Mouse (Mus musculus): Measurements from ENCODE around the gene Ehd4. TPM values are rescaled to one million over a fixed set of nuclear protein-coding genes. Genes with fewer than 3 reads are reported as not detected.

The Ehd4 gene
- polyA plus RNA-seq, 1 experiment: 24.4 TPM

DNA sequence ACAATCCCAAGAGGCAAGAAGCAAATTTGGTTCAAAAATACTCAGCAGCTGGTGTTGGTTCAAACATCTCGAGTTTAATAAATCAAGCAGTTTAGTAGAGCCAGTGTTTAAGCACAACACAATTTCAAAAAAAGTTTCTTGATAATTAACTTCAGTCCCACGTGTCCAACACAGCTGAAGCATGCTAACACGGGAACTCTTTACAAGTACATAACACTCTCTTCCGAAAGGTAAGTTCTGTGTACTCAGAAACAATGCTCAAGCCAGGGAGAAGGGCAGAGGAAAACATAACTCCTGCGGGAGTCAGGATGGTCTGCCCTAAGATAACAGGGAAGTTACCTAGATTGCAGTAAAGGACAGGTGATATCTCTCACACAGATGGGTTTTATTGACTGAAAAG, 12.1 kb downstream of the Ehd4 start:
- Histone ChIP-seq H3K9me3 (replicated peaks; ENCODE audit: control insufficient read depth, insufficient read depth, low read length, poor library complexity, severe bottlenecking) (no peaks in the 10 kb centered on the region), H3K9ac (ENCODE audit: low read depth, poor library complexity, severe bottlenecking) (no peak overlapping the region)
- TF ChIP-seq POLR2A (IDR thresholded peaks at IDR 0.05; ENCODE audit: insufficient read depth, low read length) (no peak), EP300 (IDR thresholded peaks at IDR 0.05; ENCODE audit: insufficient read depth, low read depth, low read length) (no peak), CTCF (IDR thresholded peaks at IDR 0.05; ENCODE audit: low read depth, low read length) (no peak)

DNA sequence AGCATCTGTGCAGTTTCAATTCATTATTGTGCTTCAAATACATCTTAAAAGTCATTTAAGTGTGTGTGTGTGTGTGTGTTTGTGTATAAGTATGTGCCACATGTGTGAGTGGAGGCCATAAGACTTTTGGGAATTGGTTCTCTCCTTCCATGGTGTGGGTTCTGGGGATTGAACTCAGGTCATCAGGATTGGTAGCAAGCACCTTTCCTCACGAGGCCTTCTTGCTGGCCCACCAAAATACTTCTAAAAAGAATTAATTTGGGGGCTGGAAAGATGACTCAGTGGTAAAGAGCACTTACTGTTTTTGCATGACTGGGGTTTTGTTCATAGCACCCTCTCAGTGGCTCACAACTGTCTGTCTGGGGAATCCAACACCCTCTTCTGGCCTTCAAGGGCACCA, 12.7 kb downstream of the Ehd4 start:
- no peaks in the 10 kb centered on the region for H3K9me3 ChIP-seq (replicated peaks; ENCODE audit: control insufficient read depth, insufficient read depth, low read length, poor library complexity, severe bottlenecking)
- H3K9ac ChIP-seq (ENCODE audit: low read depth, poor library complexity, severe bottlenecking): no peak overlapping the region
- H3K4me3 ChIP-seq (ENCODE audit: low read depth, low read length): no peak overlapping the region
- TF ChIP-seq POLR2A (IDR thresholded peaks at IDR 0.05; ENCODE audit: insufficient read depth, low read length): no peak
- no peak for TF ChIP-seq EP300 (IDR thresholded peaks at IDR 0.05; ENCODE audit: insufficient read depth, low read depth, low read length)
- no peak for TF ChIP-seq CTCF (IDR thresholded peaks at IDR 0.05; ENCODE audit: low read depth, low read length)
- no peak overlapping the region for H3K27ac ChIP-seq (ENCODE audit: insufficient read depth, low read length)
- H3K36me3 ChIP-seq (ENCODE audit: control insufficient read depth, insufficient read depth, low read length, poor library complexity, severe bottlenecking): no peaks in the 10 kb centered on the region; the same call in 1 of the 2 replicates
- no peaks in the 10 kb centered on the region for H3K4me1 ChIP-seq (ENCODE audit: control insufficient read depth, insufficient read depth, low read length)
- no peaks in the 10 kb centered on the region for H3K27me3 ChIP-seq (ENCODE audit: control insufficient read depth, insufficient read depth, low read length, poor library complexity, severe bottlenecking)

More for the DNA sequence above, 12.1 kb downstream of the Ehd4 start:
- H3K27ac ChIP-seq (ENCODE audit: insufficient read depth, low read length): no peak overlapping the region
- H3K27me3 ChIP-seq (ENCODE audit: control insufficient read depth, insufficient read depth, low read length, poor library complexity, severe bottlenecking): no peaks in the 10 kb centered on the region
- no peak overlapping the region for H3K4me3 ChIP-seq (ENCODE audit: low read depth, low read length)
- H3K4me1 ChIP-seq (ENCODE audit: control insufficient read depth, insufficient read depth, low read length): no peaks in the 10 kb centered on the region
- no peaks in the 10 kb centered on the region for H3K36me3 ChIP-seq (ENCODE audit: control insufficient read depth, insufficient read depth, low read length, poor library complexity, severe bottlenecking)

DNA sequence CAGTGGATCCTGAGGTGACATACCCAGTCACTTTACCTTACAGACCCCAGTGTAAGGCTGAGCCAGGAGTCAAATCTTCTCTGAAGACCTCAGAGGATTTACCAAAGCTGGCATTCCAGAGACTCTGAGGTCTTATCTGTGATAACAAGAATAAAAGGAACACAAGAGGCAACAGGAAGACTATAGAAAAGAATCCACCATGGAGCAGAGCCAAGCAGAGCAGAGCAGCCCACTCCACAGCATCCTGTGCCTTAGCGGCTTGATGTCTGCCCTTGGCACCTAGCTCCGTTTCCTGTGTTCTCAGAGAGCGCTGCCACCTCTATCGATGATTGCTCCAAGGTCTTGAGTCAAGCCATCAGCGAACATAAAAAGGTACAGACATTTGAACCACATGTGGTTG, 14.1 kb downstream of the Ehd4 start:
- H3K4me1 ChIP-seq (ENCODE audit: control insufficient read depth, insufficient read depth, low read length): no peaks in the 10 kb centered on the region
- H3K27ac ChIP-seq (ENCODE audit: insufficient read depth, low read length): no peak overlapping the region
- TF ChIP-seq POLR2A (IDR thresholded peaks at IDR 0.05; ENCODE audit: insufficient read depth, low read length) (no peak), EP300 (IDR thresholded peaks at IDR 0.05; ENCODE audit: insufficient read depth, low read depth, low read length) (no peak), CTCF (IDR thresholded peaks at IDR 0.05; ENCODE audit: low read depth, low read length) (no peak)
- no peaks in the 10 kb centered on the region for H3K27me3 ChIP-seq (ENCODE audit: control insufficient read depth, insufficient read depth, low read length, poor library complexity, severe bottlenecking)
- H3K9ac ChIP-seq (ENCODE audit: low read depth, poor library complexity, severe bottlenecking): no peak overlapping the region
- H3K9me3 ChIP-seq (replicated peaks; ENCODE audit: control insufficient read depth, insufficient read depth, low read length, poor library complexity, severe bottlenecking): no peaks in the 10 kb centered on the region
- no peak overlapping the region for H3K4me3 ChIP-seq (ENCODE audit: low read depth, low read length)
- H3K36me3 ChIP-seq (ENCODE audit: control insufficient read depth, insufficient read depth, low read length, poor library complexity, severe bottlenecking): peaks cover 2% of the 10 kb centered on the region; the same call in 1 of the 2 replicates

DNA sequence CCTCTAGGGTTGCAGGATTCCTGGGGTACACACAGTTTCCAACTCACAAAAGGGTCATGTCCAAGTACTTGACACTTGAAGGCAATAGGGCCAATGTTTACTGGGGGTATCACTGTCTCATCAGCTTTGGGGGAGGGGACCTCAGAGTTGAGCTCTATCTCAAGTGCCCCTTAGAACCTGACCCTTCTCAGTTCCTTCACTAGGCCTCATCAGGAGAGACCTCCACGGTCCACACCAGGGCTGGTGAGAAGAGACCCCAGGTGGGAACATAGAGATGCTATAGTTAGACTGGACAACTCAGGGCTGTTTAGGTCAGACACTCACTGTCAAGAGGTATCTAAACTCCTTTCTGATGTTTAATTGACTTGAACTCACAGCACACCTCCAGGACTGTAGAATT, 15.3 kb downstream of the Ehd4 start:
- no peak for TF ChIP-seq EP300 (IDR thresholded peaks at IDR 0.05; ENCODE audit: insufficient read depth, low read depth, low read length)
- TF ChIP-seq POLR2A (IDR thresholded peaks at IDR 0.05; ENCODE audit: insufficient read depth, low read length): no peak
- TF ChIP-seq CTCF (IDR thresholded peaks at IDR 0.05; ENCODE audit: low read depth, low read length): no peak
- Histone ChIP-seq H3K27ac (ENCODE audit: insufficient read depth, low read length) (no peak overlapping the region), H3K9me3 (replicated peaks; ENCODE audit: control insufficient read depth, insufficient read depth, low read length, poor library complexity, severe bottlenecking) (no peaks in the 10 kb centered on the region), H3K9ac (ENCODE audit: low read depth, poor library complexity, severe bottlenecking) (no peak overlapping the region), H3K4me1 (ENCODE audit: control insufficient read depth, insufficient read depth, low read length) (no peaks in the 10 kb centered on the region), H3K27me3 (ENCODE audit: control insufficient read depth, insufficient read depth, low read length, poor library complexity, severe bottlenecking) (no peaks in the 10 kb centered on the region), H3K4me3 (ENCODE audit: low read depth, low read length) (no peak overlapping the region), H3K36me3 (ENCODE audit: control insufficient read depth, insufficient read depth, low read length, poor library complexity, severe bottlenecking) (peaks cover 2% of the 10 kb centered on the region; the same call in 1 of the 2 replicates)

DNA sequence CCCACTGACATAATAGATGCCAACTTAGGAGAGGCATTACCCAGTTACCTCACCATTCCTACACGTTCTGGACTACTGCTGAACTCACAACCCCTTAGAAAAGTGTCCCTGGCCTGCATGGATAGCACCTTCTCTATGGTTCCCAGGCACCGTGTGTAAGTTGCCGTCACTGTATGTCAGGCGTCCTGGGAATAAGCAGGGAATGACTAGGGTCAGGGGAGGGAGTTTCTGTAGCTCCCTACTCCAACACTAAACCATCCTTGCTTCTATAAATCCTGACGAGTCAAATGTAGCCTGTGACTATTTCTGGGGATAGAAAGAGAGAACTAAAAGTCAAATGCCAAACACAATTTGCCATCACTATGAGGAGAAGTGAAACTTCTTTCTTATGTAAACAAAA, 17.1 kb downstream of the Ehd4 start:
- Histone ChIP-seq H3K36me3 (ENCODE audit: control insufficient read depth, insufficient read depth, low read length, poor library complexity, severe bottlenecking) (peaks cover 2% of the 10 kb centered on the region; the same call in 1 of the 2 replicates), H3K4me1 (ENCODE audit: control insufficient read depth, insufficient read depth, low read length) (no peaks in the 10 kb centered on the region), H3K9ac (ENCODE audit: low read depth, poor library complexity, severe bottlenecking) (no peak overlapping the region), H3K4me3 (ENCODE audit: low read depth, low read length) (no peak overlapping the region), H3K27ac (ENCODE audit: insufficient read depth, low read length) (no peak overlapping the region), H3K27me3 (ENCODE audit: control insufficient read depth, insufficient read depth, low read length, poor library complexity, severe bottlenecking) (no peaks in the 10 kb centered on the region), H3K9me3 (replicated peaks; ENCODE audit: control insufficient read depth, insufficient read depth, low read length, poor library complexity, severe bottlenecking) (no peaks in the 10 kb centered on the region)
- TF ChIP-seq POLR2A (IDR thresholded peaks at IDR 0.05; ENCODE audit: insufficient read depth, low read length) (no peak), EP300 (IDR thresholded peaks at IDR 0.05; ENCODE audit: insufficient read depth, low read depth, low read length) (no peak), CTCF (IDR thresholded peaks at IDR 0.05; ENCODE audit: low read depth, low read length) (no peak)

DNA sequence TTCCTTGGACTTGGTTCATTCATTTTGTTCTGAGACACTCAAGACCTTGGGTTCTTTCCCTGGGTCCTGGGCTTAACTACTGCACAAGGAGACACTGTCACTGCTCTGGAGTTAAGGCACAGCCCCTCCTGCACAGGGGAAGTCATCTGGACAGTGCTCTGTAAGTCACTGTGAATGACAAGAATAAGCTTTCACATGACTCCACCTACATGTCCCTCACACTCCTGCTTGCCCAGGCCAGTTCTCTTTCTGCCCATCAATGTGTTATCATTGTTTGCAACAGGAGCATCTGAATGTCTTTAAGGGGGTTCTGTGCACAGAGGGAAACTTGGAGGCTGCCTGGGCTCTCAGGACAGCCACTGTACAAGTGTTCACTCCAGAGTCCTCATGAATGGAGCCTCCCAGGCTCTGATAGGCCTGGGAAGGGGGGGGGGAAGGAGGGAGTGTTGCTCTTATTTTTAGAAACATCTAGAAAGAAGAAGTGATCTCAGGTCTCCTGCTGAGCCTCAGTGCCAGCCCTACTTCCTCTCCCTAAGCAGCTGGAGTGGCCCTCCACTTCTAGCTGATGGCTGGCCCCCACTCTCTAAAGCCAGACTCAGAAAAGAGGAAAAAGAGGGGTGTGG, 19.8 kb downstream of the Ehd4 start:
- Histone ChIP-seq H3K9ac (ENCODE audit: low read depth, poor library complexity, severe bottlenecking) (no peak overlapping the region), H3K9me3 (replicated peaks; ENCODE audit: control insufficient read depth, insufficient read depth, low read length, poor library complexity, severe bottlenecking) (no peaks in the 10 kb centered on the region), H3K4me1 (ENCODE audit: control insufficient read depth, insufficient read depth, low read length) (no peaks in the 10 kb centered on the region), H3K27me3 (ENCODE audit: control insufficient read depth, insufficient read depth, low read length, poor library complexity, severe bottlenecking) (no peaks in the 10 kb centered on the region), H3K36me3 (ENCODE audit: control insufficient read depth, insufficient read depth, low read length, poor library complexity, severe bottlenecking) (peaks cover 2% of the 10 kb centered on the region; the same call in 1 of the 2 replicates), H3K27ac (ENCODE audit: insufficient read depth, low read length) (0 out of 2 replicates have a peak overlapping the region, but pooled peaks have one; percentile 21), H3K4me3 (ENCODE audit: low read depth, low read length) (no peak overlapping the region)
- no peak for TF ChIP-seq POLR2A (IDR thresholded peaks at IDR 0.05; ENCODE audit: insufficient read depth, low read length)
- TF ChIP-seq EP300 (IDR thresholded peaks at IDR 0.05; ENCODE audit: insufficient read depth, low read depth, low read length): 0 out of 2 replicates have a peak, but pooled peaks have one; percentile 8
- TF ChIP-seq CTCF (IDR thresholded peaks at IDR 0.05; ENCODE audit: low read depth, low read length): no peak

All from ES-Bruce4 (cell line).